Mouse (Mus musculus) thymus, adult 2 months (tissue): Measurements from ENCODE around the gene Plk5.

Experiments
- CTCF ChIP-seq: fragments of 200-500 bp; IDR thresholded peaks from 2 replicates; pipeline ENCODE4 v1.5.1; 2012; ENCODE audit warnings: mild to moderate bottlenecking, control low read depth, low read length, moderate library complexity, borderline replicate concordance; ENCODE audit not compliant: control insufficient read depth, poor library complexity, insufficient read depth; ENCODE audit errors: extremely low read depth
- POLR2A ChIP-seq: fragments of 200-500 bp; IDR thresholded peaks from 2 replicates; pipeline ENCODE4 v1.6.1; 2012; ENCODE audit warnings: mild to moderate bottlenecking, low read length, control low read depth, moderate library complexity; ENCODE audit not compliant: control insufficient read depth, poor library complexity, insufficient read depth; ENCODE audit errors: extremely low read depth

DNA sequence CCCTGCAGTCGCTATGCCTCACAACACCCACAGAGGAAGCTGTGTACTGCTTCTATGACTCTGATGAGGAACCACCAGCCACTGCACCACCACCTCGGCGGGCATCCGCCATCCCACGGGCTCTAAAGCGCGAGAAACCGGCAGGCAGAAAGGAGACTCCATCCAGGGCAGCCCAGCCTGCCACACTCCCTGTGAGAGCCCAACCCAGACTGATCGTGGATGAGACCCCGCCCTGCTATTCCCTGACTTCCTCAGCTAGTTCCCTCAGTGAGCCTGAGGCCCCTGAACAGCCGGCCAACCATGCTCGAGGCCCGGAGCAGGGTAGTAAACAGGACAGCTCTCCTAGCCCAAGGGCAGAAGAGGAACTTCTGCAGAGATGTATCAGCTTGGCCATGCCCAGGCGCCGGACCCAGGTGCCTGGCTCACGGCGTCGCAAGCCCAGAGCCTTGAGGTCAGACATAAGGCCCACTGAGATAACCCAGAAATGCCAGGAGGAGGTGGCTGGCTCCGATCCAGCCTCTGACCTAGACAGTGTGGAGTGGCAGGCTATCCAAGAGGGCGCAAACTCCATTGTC, 42.5 kb upstream of the Plk5 start:
- no peak for TF ChIP-seq POLR2A
- TF ChIP-seq CTCF = no peak
